Mouse (Mus musculus) liver, postnatal 0 days (tissue): ENCODE results near the gene Cops7b. TPM values are rescaled to one million over a fixed set of nuclear protein-coding genes. Genes with fewer than 3 reads are reported as not detected.

Experiments
- ATAC-seq: fragments of 200-750 bp; cut with Nextera tagmentation; 2 replicates; pipeline ENCODE4 v1.8.0; 2017; ENCODE audit warnings: mild to moderate bottlenecking, moderate library complexity
- DNase-seq: peaks from one replicate; pipeline ENCODE4 v3.0.0-alpha.2; 2016
- H3K27ac ChIP-seq: fragments of 300-500 bp; sonication (generic); 2 replicates; pipeline ENCODE4 v1.5.1; 2014; ENCODE audit warnings: antibody characterized with exemption, moderate library complexity, mild to moderate bottlenecking, low read depth
- H3K27me3 ChIP-seq: fragments of 300-500 bp; sonication (generic); 2 replicates; pipeline ENCODE4 v1.6.1; 2014; ENCODE audit warnings: low read length, control low read depth, mixed read lengths; ENCODE audit not compliant: insufficient read depth
- H3K36me3 ChIP-seq: fragments of 300-500 bp; sonication (generic); replicated peaks from 2 replicates; pipeline ENCODE4 v1.6.1; 2014; ENCODE audit warnings: mild to moderate bottlenecking, control low read depth, low read length, moderate library complexity, mixed read lengths; ENCODE audit not compliant: insufficient read depth
- H3K4me1 ChIP-seq: fragments of 300-500 bp; sonication (generic); 2 replicates; pipeline ENCODE4 v1.6.1; 2014; ENCODE audit warnings: antibody characterized with exemption, mild to moderate bottlenecking, control low read depth; ENCODE audit not compliant: insufficient read depth
- H3K4me2 ChIP-seq: fragments of 300-500 bp; sonication (generic); 2 replicates; pipeline ENCODE4 v1.6.1; 2014; ENCODE audit warnings: low read depth, mild to moderate bottlenecking, low read length, moderate library complexity, mixed read lengths
- H3K4me3 ChIP-seq: fragments of 300-500 bp; sonication (generic); 2 replicates; pipeline ENCODE4 v1.5.1; 2014; ENCODE audit warnings: low read depth, low read length
- H3K9ac ChIP-seq: fragments of 300-500 bp; sonication (generic); replicated peaks from 2 replicates; pipeline ENCODE4 v1.6.1; 2014; ENCODE audit warnings: mild to moderate bottlenecking, moderate library complexity
- H3K9me3 ChIP-seq: fragments of 300-500 bp; sonication (generic); 2 replicates; pipeline ENCODE4 v1.6.1; 2016; ENCODE audit warnings: mild to moderate bottlenecking, control low read depth, low read length, mixed read lengths
- CTCF ChIP-seq: sonication (generic); IDR thresholded peaks from 2 replicates; pipeline ENCODE4 v1.5.1; 2016; ENCODE audit warnings: antibody characterized with exemption, low read depth
- EP300 ChIP-seq: IDR thresholded peaks from 2 replicates; pipeline ENCODE4 v1.6.1; 2016; ENCODE audit warnings: antibody characterized with exemption, low read depth, mild to moderate bottlenecking
- WGBS: fragments of 180-500 bp; shearing (Covaris S2); extraction: QIAGEN DNeasy Blood & Tissue Kit; methylation state at CpG from one replicate; pipeline ENCODE4 v1.1.7; 2014; ENCODE audit not compliant: insufficient replicate concordance; 5-methylcytosine and 5-hydroxymethylcytosine counted together
- polyA plus RNA-seq: library from polyadenylated mRNA; unstranded; fragments of >200 nt; fragmentation: Nextera tagmentation; extraction: Ambion mirVana; gene quantifications from 2 replicates; pipeline ENCODE4 v1.2.1, GENCODE M21; 2015

Gene Cops7b
- polyA plus RNA-seq, 1 experiment from 2014 or later, result 9.8 TPM

DNA sequence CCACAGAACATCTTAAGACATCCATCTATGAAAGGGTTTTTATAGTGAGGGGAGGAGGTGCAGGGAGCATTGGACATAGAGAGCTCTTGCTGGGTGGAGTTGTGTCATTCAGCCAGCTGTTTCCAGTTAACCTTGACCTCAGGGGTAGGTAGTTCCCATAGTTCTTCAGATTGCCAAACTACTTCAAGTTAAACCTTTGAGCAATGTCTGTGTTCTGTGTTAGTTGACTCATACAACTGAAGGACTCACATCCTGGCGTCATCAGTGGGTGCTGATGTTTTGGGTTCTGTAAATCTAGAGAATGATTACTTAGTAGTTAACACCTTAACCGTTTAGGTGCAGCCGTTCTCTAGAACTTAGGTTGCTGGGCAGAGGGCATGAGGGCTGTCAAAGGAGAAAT lies 45.6 kb downstream of the Cops7b start:
- Histone ChIP-seq H3K36me3 (no peaks in the 10 kb centered on the region), H3K9ac (no peak overlapping the region), H3K4me3 (no peak overlapping the region), H3K27ac (no peak overlapping the region), H3K27me3 (no peaks in the 10 kb centered on the region), H3K9me3 (no peaks in the 10 kb centered on the region), H3K4me2 (no peak overlapping the region), H3K4me1 (peaks cover 5% of the 10 kb centered on the region; the same call in 1 of the 2 replicates)
- DNase-seq, result no peak
- TF ChIP-seq CTCF (no peak), EP300 (0 out of 2 replicates have a peak, but pooled peaks have one; percentile 46)
- WGBS, result 59% methylated on average over 3 of the region's 3 CpGs
- ATAC-seq, result peak; percentile 80

DNA sequence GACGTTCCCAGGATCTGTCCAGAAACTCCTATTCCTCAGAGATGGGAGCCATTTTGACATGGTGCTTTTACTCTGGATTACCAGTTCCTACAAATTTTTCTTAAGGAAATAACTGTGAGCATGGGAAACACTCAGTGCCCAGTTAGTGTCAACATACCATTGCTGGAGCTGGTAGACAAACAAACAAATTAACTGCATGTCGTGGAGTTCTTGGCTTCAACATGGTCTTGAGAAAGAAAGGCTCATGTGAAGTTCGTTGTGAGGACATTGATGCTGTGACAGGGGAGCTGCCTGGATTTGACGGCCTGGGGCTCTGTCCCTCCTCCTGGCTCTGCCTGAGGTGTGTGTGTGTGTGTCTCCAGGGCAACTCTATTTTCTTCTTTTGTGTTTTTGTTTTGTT lies 47.2 kb downstream of the Cops7b start:
- ATAC-seq, result no peak
- no peak for TF ChIP-seq EP300
- TF ChIP-seq CTCF, result no peak
- Histone ChIP-seq H3K9ac (no peak overlapping the region), H3K27me3 (no peaks in the 10 kb centered on the region), H3K4me3 (no peak overlapping the region), H3K4me2 (no peak overlapping the region), H3K36me3 (no peaks in the 10 kb centered on the region), H3K27ac (no peak overlapping the region), H3K9me3 (no peaks in the 10 kb centered on the region), H3K4me1 (peaks cover 11% of the 10 kb centered on the region)
- WGBS, result 64% methylated on average over 4 of the region's 4 CpGs
- no peak for DNase-seq

DNA sequence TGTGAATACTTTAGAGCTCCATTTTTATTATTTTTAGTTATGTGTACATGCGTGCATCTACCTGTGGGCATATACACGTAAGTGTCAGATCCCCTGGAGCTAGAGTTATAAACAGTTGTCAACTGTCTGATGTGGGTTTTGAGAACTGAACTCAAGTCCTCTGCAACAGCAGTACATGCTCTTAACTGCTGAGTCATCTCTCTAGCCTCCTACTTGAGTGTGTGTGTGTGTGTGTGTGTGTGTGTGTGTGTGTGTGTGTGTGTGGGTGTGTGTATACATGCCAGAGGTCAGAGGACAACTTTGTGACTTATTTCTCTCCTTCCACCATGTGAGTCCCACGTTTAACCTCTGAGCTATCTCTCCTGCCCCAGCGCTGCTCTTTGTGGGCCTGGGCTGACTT lies 47.8 kb downstream of the Cops7b start:
- Histone ChIP-seq H3K27me3 (no peaks in the 10 kb centered on the region), H3K36me3 (no peaks in the 10 kb centered on the region), H3K9me3 (no peaks in the 10 kb centered on the region), H3K4me1 (peaks cover 11% of the 10 kb centered on the region), H3K27ac (no peak overlapping the region), H3K9ac (no peak overlapping the region), H3K4me2 (no peak overlapping the region), H3K4me3 (no peak overlapping the region)
- ATAC-seq (no peak), DNase-seq (no peak)
- WGBS, result 65% methylated on average over 4 of the region's 4 CpGs
- no peak for TF ChIP-seq EP300
- TF ChIP-seq CTCF, result no peak

DNA sequence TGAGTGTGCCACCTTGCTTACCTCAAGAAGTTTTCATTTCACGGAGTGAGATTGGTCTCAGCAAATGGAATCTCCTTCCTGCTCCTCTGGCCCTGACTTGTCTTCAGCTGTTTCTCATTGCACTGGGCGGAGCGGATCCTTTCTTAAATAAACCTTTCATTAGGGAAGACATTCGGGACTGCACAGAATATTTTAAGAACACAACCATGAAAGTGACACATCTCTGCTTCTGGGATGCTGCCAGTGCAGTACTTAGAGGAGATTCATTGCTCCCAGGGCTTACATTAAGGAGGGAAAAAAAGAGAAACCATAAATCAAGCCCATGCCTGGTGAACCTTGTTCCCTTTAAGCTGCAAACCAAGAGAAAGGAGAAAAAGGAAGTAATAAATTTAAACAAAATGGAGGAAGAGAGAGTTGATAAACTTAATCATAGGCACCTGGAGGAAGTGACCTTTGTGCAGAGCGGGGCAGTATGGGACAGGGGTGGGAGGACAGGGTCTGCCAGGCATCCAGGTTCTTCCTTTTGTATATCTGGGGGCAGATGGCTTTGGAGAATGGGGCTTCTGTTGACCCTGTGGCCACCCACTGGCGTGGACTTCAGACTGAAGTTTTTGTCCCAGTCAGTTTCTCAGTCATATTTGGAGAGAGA lies 50.2 kb downstream of the Cops7b start:
- TF ChIP-seq CTCF (no peak), EP300 (no peak)
- 54% methylated on average over 6 of the region's 6 CpGs for WGBS
- Histone ChIP-seq H3K9ac (no peak overlapping the region), H3K36me3 (no peaks in the 10 kb centered on the region), H3K9me3 (no peaks in the 10 kb centered on the region), H3K27me3 (no peaks in the 10 kb centered on the region), H3K27ac (peak overlapping the region; percentile 88), H3K4me3 (no peak overlapping the region), H3K4me2 (0 out of 2 replicates have a peak overlapping the region, but pooled peaks have one; percentile 22), H3K4me1 (peaks cover 11% of the 10 kb centered on the region)
- ATAC-seq (peak; percentile 54), DNase-seq (no peak)

DNA sequence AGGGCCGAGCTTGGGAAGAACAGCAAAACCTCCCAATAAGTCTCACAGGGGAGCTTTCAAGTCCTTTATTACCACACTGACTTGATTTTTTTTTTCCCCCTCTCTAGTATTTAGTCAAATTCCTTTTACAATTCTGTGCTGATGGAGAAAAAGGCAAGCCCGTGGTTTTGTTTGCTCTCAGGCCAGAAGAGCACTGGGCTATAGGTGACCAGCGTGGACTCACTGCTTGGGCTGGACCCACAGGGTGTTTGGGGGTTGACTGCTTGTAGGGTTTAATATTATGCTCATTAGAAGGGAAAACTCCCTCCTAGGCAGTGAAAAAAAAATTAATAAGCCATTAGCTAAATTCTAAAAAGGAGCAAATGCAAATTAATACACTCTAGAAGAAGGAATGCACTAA lies 50.7 kb downstream of the Cops7b start:
- H3K27me3 ChIP-seq, result no peaks in the 10 kb centered on the region
- ATAC-seq (peak; percentile 93), DNase-seq (peak; percentile 38)
- H3K9ac ChIP-seq, result no peak overlapping the region
- no peaks in the 10 kb centered on the region for H3K36me3 ChIP-seq
- no peaks in the 10 kb centered on the region for H3K9me3 ChIP-seq
- no peak for TF ChIP-seq CTCF
- no peak for TF ChIP-seq EP300
- 0 out of 2 replicates have a peak overlapping the region, but pooled peaks have one; percentile 22 for H3K4me2 ChIP-seq
- H3K4me1 ChIP-seq, result peaks cover 11% of the 10 kb centered on the region
- H3K27ac ChIP-seq, result peak overlapping the region; percentile 88
- H3K4me3 ChIP-seq, result no peak overlapping the region
- WGBS, result 48% methylated on average over 3 of the region's 3 CpGs

DNA sequence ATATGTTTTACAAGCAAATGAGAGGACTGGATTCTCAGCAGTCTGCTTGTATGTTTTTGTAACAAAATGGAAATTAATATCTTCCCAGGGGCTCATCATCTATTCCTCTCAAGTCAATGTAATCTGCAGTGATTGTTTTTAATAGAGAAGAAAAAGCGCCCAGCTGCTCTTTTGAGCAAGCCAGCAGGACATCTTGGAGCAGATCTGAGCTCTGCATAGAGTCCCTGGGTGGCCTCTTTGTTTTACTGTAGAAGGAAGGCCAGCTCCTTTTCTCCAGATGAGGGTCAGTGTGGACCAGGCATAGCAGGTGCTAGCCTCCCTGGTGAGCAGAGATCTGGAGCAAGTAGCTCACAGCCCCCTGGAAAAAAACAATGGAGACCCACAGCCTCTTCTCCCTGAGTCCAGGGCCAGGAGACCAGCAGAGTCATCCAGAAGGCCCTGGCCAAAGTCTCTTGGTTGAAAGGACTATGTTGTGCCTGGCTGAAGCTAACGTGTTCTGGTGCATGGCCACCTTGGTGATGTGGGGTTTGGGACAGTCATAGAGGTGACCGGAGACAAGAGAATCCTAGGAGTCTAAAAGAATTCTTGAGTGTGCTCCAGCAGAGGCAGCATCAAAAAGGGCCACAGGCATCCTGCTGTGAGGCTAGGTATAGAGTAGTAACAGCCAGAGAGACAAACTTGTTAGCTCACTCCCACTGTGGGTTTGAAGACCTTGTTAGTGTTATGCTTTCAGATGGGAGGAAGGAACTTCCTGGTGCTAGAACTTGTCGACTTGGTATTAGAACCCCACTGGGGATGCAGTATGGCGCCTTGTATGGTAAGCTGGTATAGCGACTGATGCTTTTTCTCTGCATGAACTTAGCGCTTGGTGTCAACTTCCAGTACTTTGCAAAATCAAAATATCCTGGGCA lies 51.4 kb downstream of the Cops7b start:
- TF ChIP-seq EP300 (no peak), CTCF (no peak)
- DNase-seq (no peak), ATAC-seq (no peak)
- no peak overlapping the region for H3K4me3 ChIP-seq
- H3K27me3 ChIP-seq, result no peaks in the 10 kb centered on the region
- H3K4me2 ChIP-seq, result no peak overlapping the region
- H3K9ac ChIP-seq, result no peak overlapping the region
- H3K4me1 ChIP-seq, result peaks cover 11% of the 10 kb centered on the region
- no peaks in the 10 kb centered on the region for H3K36me3 ChIP-seq
- H3K9me3 ChIP-seq, result no peaks in the 10 kb centered on the region
- peak overlapping the region; percentile 88 for H3K27ac ChIP-seq
- 73% methylated on average over 7 of the region's 7 CpGs for WGBS
